Mouse (Mus musculus): Measurements from ENCODE around the gene Foxred2. TPM values are rescaled to one million over a fixed set of nuclear protein-coding genes. Genes with fewer than 3 reads are reported as not detected.

Foxred2 gene
- polyA plus RNA-seq, 1 experiment, result 14.4 TPM

DNA sequence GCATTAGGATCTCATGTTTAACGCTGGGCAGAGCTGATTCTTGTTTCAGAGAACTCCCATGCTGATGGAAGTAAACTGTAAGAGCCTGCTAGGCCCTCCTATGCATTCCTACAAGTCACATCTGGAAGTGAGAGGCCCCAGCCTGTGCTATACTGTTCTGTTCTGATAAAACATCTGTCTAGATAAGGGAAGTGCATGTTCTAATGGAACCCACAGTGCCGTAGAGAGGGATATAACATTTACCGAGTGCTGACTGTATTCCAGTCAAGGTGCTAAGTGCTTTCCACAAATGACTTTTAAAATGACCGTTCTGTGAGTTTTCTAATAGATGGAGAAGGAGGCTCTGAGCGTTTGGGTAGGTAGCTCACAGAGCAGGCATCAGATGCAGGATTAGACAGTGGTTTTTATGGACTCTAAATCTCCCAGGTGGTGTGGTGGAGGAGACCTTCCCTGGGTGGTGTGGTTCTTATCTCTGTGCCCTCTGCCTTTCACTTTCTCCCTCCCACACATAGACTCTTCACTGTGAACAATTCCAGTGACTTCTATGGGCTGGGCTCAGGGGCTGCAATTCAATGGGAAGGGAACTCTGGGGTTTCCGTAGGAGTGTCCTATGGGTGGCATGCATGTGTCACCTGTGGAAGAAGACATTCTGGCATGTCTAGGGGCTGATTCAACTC is 17.8 kb upstream of the Foxred2 start:
- Histone ChIP-seq H3K27ac (ENCODE audit: insufficient read depth, low read length) (no peak overlapping the region), H3K4me3 (ENCODE audit: insufficient read depth, low read length) (no peak overlapping the region), H3K4me1 (ENCODE audit: control insufficient read depth, insufficient read depth, low read length) (no peaks in the 10 kb centered on the region)
- TF ChIP-seq POLR2A (IDR thresholded peaks at IDR 0.05; ENCODE audit: extremely low read depth, insufficient read depth, low read length) (no peak), CTCF (IDR thresholded peaks at IDR 0.05; ENCODE audit: extremely low read depth, insufficient read depth, low read length) (no peak)

GRCm38 (mm10) chr15:77970470-77971292 is 14.2 kb upstream of the Foxred2 start, which contains the start of gene Eif3d:
Gene Eif3d, minus strand, starts transcription at chr15:77970813.
- Histone ChIP-seq H3K4me1 (ENCODE audit: control insufficient read depth, insufficient read depth, low read length) (peaks cover 2% of the 10 kb centered on the region; the same call in 1 of the 2 replicates), H3K4me3 (ENCODE audit: insufficient read depth, low read length) (peak within 1 kb of the TSS; percentile 96), H3K27ac (ENCODE audit: insufficient read depth, low read length) (peak within 1 kb of the TSS; percentile 96)
- TF ChIP-seq CTCF (IDR thresholded peaks at IDR 0.05; ENCODE audit: extremely low read depth, insufficient read depth, low read length) (no peak), POLR2A (IDR thresholded peaks at IDR 0.05; ENCODE audit: extremely low read depth, insufficient read depth, low read length) (peak; percentile 69)

DNA sequence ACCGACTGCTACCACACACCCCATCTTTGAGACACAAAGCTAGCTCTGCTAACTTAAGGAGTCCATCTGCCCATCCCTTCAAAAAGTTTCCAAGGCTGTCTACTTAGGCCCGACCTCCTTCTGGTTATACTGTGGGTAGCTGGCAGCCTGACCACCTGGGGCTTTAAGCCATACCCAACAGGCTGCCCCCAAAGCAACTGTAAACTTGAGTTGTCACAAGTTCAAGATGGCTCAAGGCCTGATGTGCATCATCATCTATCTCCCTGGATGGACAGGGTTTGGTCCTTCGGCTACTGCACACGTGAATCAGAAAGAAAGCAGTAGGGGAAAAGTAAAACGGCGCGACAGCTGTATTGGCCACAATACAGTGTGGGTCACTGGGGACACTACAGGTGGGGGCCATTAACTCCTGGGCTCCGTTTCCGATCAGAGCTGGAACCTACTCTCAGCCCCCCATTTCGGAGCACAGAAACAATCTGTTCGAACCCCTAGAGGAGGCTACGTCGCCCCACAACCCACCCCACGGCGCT is 13.5 kb upstream of the Foxred2 start:
- TF ChIP-seq POLR2A (IDR thresholded peaks at IDR 0.05; ENCODE audit: extremely low read depth, insufficient read depth, low read length), result no peak
- no peak for TF ChIP-seq CTCF (IDR thresholded peaks at IDR 0.05; ENCODE audit: extremely low read depth, insufficient read depth, low read length)
- Histone ChIP-seq H3K4me3 (ENCODE audit: insufficient read depth, low read length) (peak overlapping the region; percentile 96), H3K4me1 (ENCODE audit: control insufficient read depth, insufficient read depth, low read length) (peaks cover 2% of the 10 kb centered on the region; the same call in 1 of the 2 replicates), H3K27ac (ENCODE audit: insufficient read depth, low read length) (no peak overlapping the region)

- TF ChIP-seq CTCF (IDR thresholded peaks at IDR 0.05; ENCODE audit: extremely low read depth, insufficient read depth, low read length), result no peak
- no peak for TF ChIP-seq POLR2A (IDR thresholded peaks at IDR 0.05; ENCODE audit: extremely low read depth, insufficient read depth, low read length)
- H3K4me3 ChIP-seq (ENCODE audit: insufficient read depth, low read length), result no peak overlapping the region
Measured at GRCm38 (mm10) chr15:77965117-77965528, 8.6 kb upstream of the Foxred2 start.

DNA sequence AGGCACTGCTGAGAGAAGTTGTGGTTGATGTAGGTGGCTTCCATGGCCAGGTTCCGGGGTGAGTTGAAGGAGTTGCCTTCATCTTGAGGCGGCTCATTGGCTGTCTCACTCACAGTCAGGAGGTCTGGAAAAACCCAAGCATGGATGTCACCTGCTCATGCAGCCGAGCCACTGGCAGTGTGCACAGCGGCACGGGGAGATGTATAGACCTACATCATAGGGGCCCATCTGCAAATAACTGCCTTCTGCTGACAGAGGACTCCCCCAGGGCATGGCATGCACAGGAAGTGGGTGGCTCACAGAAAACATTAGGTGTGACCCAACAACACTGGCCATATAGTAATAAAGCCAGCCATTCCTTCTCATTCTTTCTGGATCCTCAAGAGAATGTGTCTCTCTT is 5.9 kb upstream of the Foxred2 start:
- no peaks in the 10 kb centered on the region for H3K4me1 ChIP-seq (ENCODE audit: control insufficient read depth, insufficient read depth, low read length)
- TF ChIP-seq POLR2A (IDR thresholded peaks at IDR 0.05; ENCODE audit: extremely low read depth, insufficient read depth, low read length), result no peak
- no peak for TF ChIP-seq CTCF (IDR thresholded peaks at IDR 0.05; ENCODE audit: extremely low read depth, insufficient read depth, low read length)
- H3K4me3 ChIP-seq (ENCODE audit: insufficient read depth, low read length), result no peak overlapping the region
- H3K27ac ChIP-seq (ENCODE audit: insufficient read depth, low read length), result no peak overlapping the region

More at GRCm38 (mm10) chr15:77965117-77965528, 8.6 kb upstream of the Foxred2 start:
- H3K27ac ChIP-seq (ENCODE audit: insufficient read depth, low read length), result no peak overlapping the region
- peaks cover 2% of the 10 kb centered on the region; the same call in 1 of the 2 replicates for H3K4me1 ChIP-seq (ENCODE audit: control insufficient read depth, insufficient read depth, low read length)

GRCm38 (mm10) chr15:77960693-77961092 is 4.2 kb upstream of the Foxred2 start:
- H3K27ac ChIP-seq (ENCODE audit: insufficient read depth, low read length), result no peak overlapping the region
- TF ChIP-seq CTCF (IDR thresholded peaks at IDR 0.05; ENCODE audit: extremely low read depth, insufficient read depth, low read length) (no peak), POLR2A (IDR thresholded peaks at IDR 0.05; ENCODE audit: extremely low read depth, insufficient read depth, low read length) (no peak)
- H3K4me3 ChIP-seq (ENCODE audit: insufficient read depth, low read length), result no peak overlapping the region
- peaks cover under 1% of the 10 kb centered on the region; the same call in 1 of the 2 replicates for H3K4me1 ChIP-seq (ENCODE audit: control insufficient read depth, insufficient read depth, low read length)

DNA sequence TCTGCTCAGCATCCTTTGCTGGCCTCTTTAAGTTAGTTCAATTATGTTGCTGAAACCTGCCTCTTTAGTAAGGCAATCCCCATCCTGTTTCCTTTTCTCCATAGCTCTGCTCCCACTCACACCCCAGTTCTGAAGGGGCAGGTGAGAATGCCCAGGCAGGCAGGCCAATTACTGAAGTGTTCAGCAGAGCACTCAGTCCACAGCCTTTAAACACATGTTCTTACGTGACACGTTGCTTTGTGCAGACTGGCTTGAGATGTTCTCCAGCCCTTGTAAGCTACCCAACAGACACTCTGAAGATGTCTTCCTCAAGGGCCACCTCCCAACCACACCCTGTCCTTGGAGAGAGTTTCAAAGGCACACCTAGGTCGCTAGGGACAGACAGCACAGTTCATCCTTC is 1.5 kb upstream of the Foxred2 start:
- Histone ChIP-seq H3K4me3 (ENCODE audit: insufficient read depth, low read length) (no peak overlapping the region), H3K27ac (ENCODE audit: insufficient read depth, low read length) (no peak overlapping the region), H3K4me1 (ENCODE audit: control insufficient read depth, insufficient read depth, low read length) (peaks cover 3% of the 10 kb centered on the region; the same call in 1 of the 2 replicates)
- TF ChIP-seq POLR2A (IDR thresholded peaks at IDR 0.05; ENCODE audit: extremely low read depth, insufficient read depth, low read length) (no peak), CTCF (IDR thresholded peaks at IDR 0.05; ENCODE audit: extremely low read depth, insufficient read depth, low read length) (no peak)

- Histone ChIP-seq H3K4me1 (ENCODE audit: control insufficient read depth, insufficient read depth, low read length) (peaks cover 3% of the 10 kb centered on the region; the same call in 1 of the 2 replicates), H3K4me3 (ENCODE audit: insufficient read depth, low read length) (no peak overlapping the region), H3K27ac (ENCODE audit: insufficient read depth, low read length) (no peak overlapping the region)
- TF ChIP-seq CTCF (IDR thresholded peaks at IDR 0.05; ENCODE audit: extremely low read depth, insufficient read depth, low read length) (no peak), POLR2A (IDR thresholded peaks at IDR 0.05; ENCODE audit: extremely low read depth, insufficient read depth, low read length) (no peak)
Measured at GRCm38 (mm10) chr15:77957625-77958024, 1.1 kb upstream of the Foxred2 start.
